Mouse (Mus musculus): ENCODE measurements around the gene Dctn1. TPM values are rescaled to one million over a fixed set of nuclear protein-coding genes. Genes with fewer than 3 reads are reported as not detected.

Dctn1 gene
- 16.8 and 23.5 TPM in 2 replicates for polyA plus RNA-seq (2012; rRNA removed)

DNA sequence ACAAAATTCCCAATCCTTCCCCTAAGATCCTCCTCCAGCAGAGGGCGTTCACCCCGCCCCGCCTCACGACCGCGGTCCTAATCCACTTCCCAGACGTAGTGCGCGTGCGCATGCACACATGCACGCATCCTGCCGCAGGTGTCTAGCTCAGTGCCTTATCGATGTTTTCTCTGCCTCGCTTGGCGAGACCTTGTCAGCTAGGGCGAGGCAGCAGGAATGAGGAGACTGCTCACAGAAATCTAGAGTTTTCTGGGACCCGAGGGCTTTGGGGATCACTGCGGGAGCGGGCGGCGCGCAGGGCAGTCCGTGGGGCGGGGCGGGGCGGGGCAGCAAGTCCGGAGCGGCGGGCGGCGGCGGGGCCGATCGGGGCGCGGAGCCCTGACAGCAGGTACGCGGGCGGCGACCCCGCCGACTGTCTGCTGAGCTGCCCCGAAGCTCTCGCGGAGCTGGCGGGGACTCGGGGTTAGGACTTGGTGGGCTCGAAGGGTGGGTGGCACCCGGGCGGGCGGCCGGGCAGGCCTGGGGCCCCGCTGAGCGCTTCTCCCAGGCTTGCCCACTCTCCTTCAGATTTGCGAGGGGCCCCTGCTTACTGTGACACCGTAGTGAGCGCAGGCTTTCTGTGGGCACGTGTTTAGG lies at the start of gene Dctn1:
Gene Dctn1, plus strand, starts transcription at position 314 of the 636 bp plus-strand sequence.

DNA sequence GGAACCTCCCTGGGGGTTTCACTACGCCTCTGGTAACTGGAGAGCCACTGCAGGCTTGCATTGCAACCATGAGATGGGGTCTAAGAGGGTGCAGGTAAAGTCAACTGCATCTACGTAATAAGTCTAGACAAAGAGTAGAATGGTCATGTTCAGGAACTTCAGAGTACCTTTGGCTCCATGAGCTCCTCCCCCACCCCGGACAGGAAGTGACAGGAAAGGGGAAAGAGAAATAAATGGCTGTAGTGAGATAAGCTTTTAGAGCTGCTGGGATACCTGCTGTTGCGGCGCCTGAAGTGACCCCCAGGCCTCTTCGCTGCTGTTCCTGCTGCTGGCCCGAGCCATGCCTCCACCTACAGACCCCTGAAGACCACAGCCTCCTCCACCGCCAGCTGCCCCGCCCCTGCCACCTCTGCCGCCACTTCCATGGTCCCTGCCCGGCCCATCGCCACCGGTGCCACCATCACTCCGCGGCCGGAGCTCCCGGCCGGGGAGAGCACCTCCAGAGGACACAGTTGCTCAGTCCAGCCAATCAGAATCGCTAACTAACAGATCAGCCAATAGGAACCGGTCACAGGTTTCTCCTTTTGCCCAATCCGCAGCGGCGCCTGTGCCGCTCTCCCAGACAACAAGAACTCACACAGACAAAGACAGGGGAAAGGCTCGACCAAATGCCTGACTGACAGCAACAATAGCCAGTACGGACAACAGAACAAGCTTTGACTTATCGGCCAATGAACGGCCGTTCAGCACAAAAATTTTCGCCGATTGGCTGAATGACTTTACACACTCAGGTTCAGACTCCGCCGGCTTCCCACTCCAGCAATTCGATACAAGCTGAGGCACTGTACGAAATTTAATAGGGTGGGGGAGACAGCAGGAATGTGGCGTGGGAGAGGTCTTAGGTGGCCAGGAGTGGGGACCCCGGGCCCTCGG lies 44.5 kb upstream of the Dctn1 start, which contains the start of gene Wbp1:
Gene Wbp1, minus strand, starts transcription at position 630 of the 933 bp plus-strand sequence.

DNA sequence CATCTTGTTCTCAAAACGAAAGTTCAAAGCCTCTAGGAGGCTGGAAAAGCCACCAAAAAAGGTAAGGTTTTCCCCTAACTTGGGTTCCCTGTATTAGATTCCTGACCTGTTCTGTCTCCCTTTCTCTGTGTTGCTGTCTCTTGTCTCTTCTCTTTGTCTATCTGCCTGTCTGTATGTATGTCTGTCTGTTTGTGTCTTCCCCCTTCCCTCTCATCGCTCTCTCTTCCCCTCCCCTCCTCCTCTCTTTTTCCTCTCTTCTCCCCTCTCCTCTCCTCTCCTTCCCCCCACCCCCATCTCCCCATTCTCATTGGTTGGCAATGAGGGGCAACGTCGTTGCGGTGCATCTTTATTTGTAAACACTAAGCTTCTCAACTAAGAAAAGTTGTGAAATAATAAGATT lies 40.4 kb upstream of the Dctn1 start, which contains the start of gene Ino80b:
Gene Ino80b, minus strand, starts transcription at position 101 of the 400 bp plus-strand sequence.

DNA sequence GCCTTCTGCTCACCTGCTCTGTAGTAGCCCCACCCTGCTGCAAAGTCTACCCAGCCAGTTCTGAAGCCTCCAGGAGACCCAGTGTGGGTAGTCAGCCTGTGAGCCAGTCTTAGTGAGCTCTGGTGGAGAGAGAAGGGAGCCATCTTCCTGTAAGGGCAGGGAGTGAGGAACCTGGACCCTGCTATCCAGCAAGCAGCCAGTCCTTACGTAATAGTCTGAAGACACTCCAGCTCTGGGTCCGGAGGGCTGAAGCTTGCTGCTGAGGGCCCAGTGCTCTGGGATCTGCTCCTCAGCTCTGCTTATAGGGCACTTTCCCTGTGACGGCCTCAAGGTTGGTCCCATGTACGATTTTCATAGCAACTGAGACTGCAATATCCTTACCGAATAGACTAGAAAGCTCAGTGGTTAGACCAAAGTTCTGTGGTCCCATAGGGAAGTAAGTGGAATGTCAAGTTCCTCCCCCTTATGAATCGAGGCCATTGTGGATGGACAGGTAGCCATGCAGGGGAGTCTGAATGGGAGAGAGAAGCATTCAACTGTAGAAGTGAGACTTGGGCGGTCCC lies 30.7 kb upstream of the Dctn1 start, which contains the start of gene Rtkn:
Gene Rtkn, plus strand, starts transcription at position 513 of the 563 bp plus-strand sequence.

DNA sequence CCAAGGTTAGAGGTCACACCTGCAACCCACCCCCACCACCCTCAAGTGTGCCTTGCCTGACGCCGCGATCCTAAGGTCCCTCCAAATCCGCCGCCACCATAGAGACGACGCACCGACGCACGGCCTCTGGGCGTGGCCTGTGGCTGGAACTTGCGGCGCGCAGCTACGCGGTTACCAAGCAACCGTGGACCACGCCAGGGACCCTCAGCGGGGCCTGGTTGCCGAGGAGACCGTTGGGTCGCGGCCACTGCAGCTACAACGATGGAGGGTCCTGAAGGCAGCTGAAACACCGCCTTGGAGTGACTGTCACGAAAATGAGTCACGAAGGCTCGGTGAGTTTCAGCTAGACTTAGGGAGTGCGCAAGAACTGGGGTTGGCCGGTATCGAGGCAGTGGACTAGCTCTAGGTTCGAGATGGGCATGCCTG lies 9.4 kb upstream of the Dctn1 start, which contains the start of the genes Wdr54 and 1700003E16Rik:
Gene Wdr54, minus strand, starts transcription at position 139 of the 426 bp plus-strand sequence.
Gene 1700003E16Rik, plus strand, starts transcription at position 146 of the 426 bp plus-strand sequence.

DNA sequence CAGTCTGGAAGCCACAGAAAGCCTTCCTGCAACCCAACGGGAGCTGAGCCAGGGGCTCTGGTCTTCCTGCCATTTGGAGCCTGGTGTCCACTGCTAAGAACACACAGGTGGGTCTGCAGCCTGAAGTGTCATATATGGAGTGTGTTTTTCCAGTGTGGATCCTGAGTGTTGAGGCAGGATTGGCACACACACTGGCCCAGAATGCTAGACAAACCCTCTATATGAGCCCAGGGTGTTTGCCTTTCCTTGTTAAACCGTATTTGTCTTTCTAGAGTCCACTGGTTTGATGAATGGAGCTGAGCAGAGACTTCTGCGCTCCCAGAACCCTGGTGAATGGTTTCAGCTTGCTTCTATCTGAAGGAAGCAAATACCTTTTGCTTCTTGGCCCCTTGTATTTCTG lies 54.1 kb downstream of the Dctn1 start, which contains the start of gene Slc4a5:
Gene Slc4a5, plus strand, starts transcription at position 15 of the 400 bp plus-strand sequence.

Other genes with a start within 250 kb of the Dctn1 start
- 0.09 and 0.10 TPM in 2 replicates for gene Sema4f, start 226.2 kb upstream of the Dctn1 start, polyA plus RNA-seq (2012; rRNA removed)
- gene M1ap, start 219.0 kb upstream of the Dctn1 start, polyA plus RNA-seq (2012; rRNA removed) = 2.1 and 2.9 TPM in 2 replicates
- 8.1 TPM in 2 replicates for gene Dok1, start 132.4 kb upstream of the Dctn1 start, polyA plus RNA-seq (2012; rRNA removed)
- 1.7 and 1.8 TPM in 2 replicates for gene Loxl3, start 131.7 kb upstream of the Dctn1 start, polyA plus RNA-seq (2012; rRNA removed)
- gene Aup1, start 111.4 kb upstream of the Dctn1 start, polyA plus RNA-seq (2012; rRNA removed) = 160 and 172 TPM in 2 replicates
- gene Htra2, start 110.6 kb upstream of the Dctn1 start, polyA plus RNA-seq (2012; rRNA removed) = 36.8 and 39.4 TPM in 2 replicates
- gene Dqx1, start 108.1 kb upstream of the Dctn1 start, polyA plus RNA-seq (2012; rRNA removed) = 13.9 and 14.9 TPM in 2 replicates
- not detected in 2 replicates for gene Tlx2, start 95.6 kb upstream of the Dctn1 start, polyA plus RNA-seq (2012; rRNA removed)
- gene Pcgf1, start 88.1 kb upstream of the Dctn1 start, polyA plus RNA-seq (2012; rRNA removed) = 14.5 and 15.4 TPM in 2 replicates
- 0.29 and 0.47 TPM in 2 replicates for gene Lbx2, start 79.6 kb upstream of the Dctn1 start, polyA plus RNA-seq (2012; rRNA removed)
- 0.85 and 1.0 TPM in 2 replicates for gene Ccdc142, start 64.3 kb upstream of the Dctn1 start, polyA plus RNA-seq (2012; rRNA removed)
- 1.5 and 2.0 TPM in 2 replicates for gene Gm42688, start 64.3 kb upstream of the Dctn1 start, polyA plus RNA-seq (2012; rRNA removed)
- 49.4 and 73.2 TPM in 2 replicates for gene Mrpl53, start 56.9 kb upstream of the Dctn1 start, polyA plus RNA-seq (2012; rRNA removed)
- gene Mogs, start 50.4 kb upstream of the Dctn1 start, polyA plus RNA-seq (2012; rRNA removed) = 32.2 and 36.3 TPM in 2 replicates
- gene Wbp1, start 44.4 kb upstream of the Dctn1 start, polyA plus RNA-seq (2012; rRNA removed) = 24.7 and 26.2 TPM in 2 replicates
- gene Ino80b, start 40.5 kb upstream of the Dctn1 start, polyA plus RNA-seq (2012; rRNA removed) = 8.5 and 10.0 TPM in 2 replicates
- gene Rtkn, start 30.5 kb upstream of the Dctn1 start, polyA plus RNA-seq (2012; rRNA removed) = 19.0 and 22.3 TPM in 2 replicates
- 0.36 and 0.39 TPM in 2 replicates for gene Wdr54, start 9.5 kb upstream of the Dctn1 start, polyA plus RNA-seq (2012; rRNA removed)
- gene 1700003E16Rik, start 9.5 kb upstream of the Dctn1 start, polyA plus RNA-seq (2012; rRNA removed) = 0.02 and 0.04 TPM in 2 replicates
- 0.05 TPM in 2 replicates for gene Slc4a5, start 53.9 kb downstream of the Dctn1 start, polyA plus RNA-seq (2012; rRNA removed)
- 18.5 and 21.5 TPM in 2 replicates for gene Mthfd2, start 160.0 kb downstream of the Dctn1 start, polyA plus RNA-seq (2012; rRNA removed)
- 19.4 and 21.9 TPM in 2 replicates for gene Mob1a, start 160.1 kb downstream of the Dctn1 start, polyA plus RNA-seq (2012; rRNA removed)
- gene Bola3, start 183.2 kb downstream of the Dctn1 start, polyA plus RNA-seq (2012; rRNA removed) = 58.3 and 59.1 TPM in 2 replicates

Data from liver, embryonic 18 days (tissue).